Mouse (Mus musculus): ENCODE results near the gene Ifna2.

- TF ChIP-seq CTCF (IDR thresholded peaks at IDR 0.05) = no peak
- TF ChIP-seq EP300 (IDR thresholded peaks at IDR 0.05) = no peak
Observed at GRCm38 (mm10) chr4:88653644-88654043, 30.1 kb downstream of the Ifna2 start.

Measured in lung, postnatal 0 days (tissue).